Mouse (Mus musculus) embryonic facial prominence, embryonic 12.5 days (tissue): ENCODE results near the gene Axdnd1. TPM values are rescaled to one million over a fixed set of nuclear protein-coding genes. Genes with fewer than 3 reads are reported as not detected.
"Not testable (repeated sequence)": the region's sequence is repeated elsewhere in the genome, so short reads cannot be mapped to it uniquely, and the experiment has no call there.

ENCODE experiments used
- ATAC-seq: fragments of 200-750 bp; cut with Nextera tagmentation; 2 replicates; pipeline ENCODE4 v1.8.0; 2017; ENCODE audit not compliant: insufficient number of reproducible peaks, insufficient read depth, low FRiP score, low TSS enrichment
- H3K27ac ChIP-seq: fragments of 300-500 bp; sonication (generic); 2 replicates; pipeline ENCODE4 v1.5.1; 2016; ENCODE audit warnings: mild to moderate bottlenecking
- H3K27me3 ChIP-seq: fragments of 300-500 bp; sonication (generic); 2 replicates; pipeline ENCODE4 v1.6.1; 2016; ENCODE audit warnings: mild to moderate bottlenecking, moderate library complexity
- H3K36me3 ChIP-seq: fragments of 300-500 bp; sonication (generic); 2 replicates; pipeline ENCODE4 v1.6.1; 2016; ENCODE audit warnings: mild to moderate bottlenecking
- H3K4me1 ChIP-seq: fragments of 300-500 bp; sonication (generic); 2 replicates; pipeline ENCODE4 v1.6.1; 2016
- H3K4me2 ChIP-seq: fragments of 300-500 bp; sonication (generic); replicated peaks from 2 replicates; pipeline ENCODE4 v1.6.1; 2016; ENCODE audit warnings: mild to moderate bottlenecking, moderate library complexity
- H3K4me3 ChIP-seq: fragments of 300-500 bp; sonication (generic); 2 replicates; pipeline ENCODE4 v1.5.1; 2016; ENCODE audit warnings: mild to moderate bottlenecking
- H3K9ac ChIP-seq: fragments of 300-500 bp; sonication (generic); 2 replicates; pipeline ENCODE4 v1.6.1; 2016; ENCODE audit warnings: mild to moderate bottlenecking, moderate library complexity
- H3K9me3 ChIP-seq: fragments of 300-500 bp; sonication (generic); 2 replicates; pipeline ENCODE4 v1.6.1; 2016; ENCODE audit warnings: mild to moderate bottlenecking, moderate library complexity
- WGBS: fragments of 180-500 bp; shearing (Covaris S2); methylation state at CpG from one replicate; pipeline ENCODE4 v1.1.7; 2016; 5-methylcytosine and 5-hydroxymethylcytosine counted together
- polyA plus RNA-seq: library from polyadenylated mRNA; unstranded; fragments of >200 nt; fragmentation: Nextera tagmentation; extraction: Ambion mirVana; gene quantifications from 2 replicates; pipeline ENCODE4 v1.2.1, GENCODE M21; 2016

The Axdnd1 gene
- polyA plus RNA-seq, 1 experiment from 2014 or later = 0.27 TPM

DNA sequence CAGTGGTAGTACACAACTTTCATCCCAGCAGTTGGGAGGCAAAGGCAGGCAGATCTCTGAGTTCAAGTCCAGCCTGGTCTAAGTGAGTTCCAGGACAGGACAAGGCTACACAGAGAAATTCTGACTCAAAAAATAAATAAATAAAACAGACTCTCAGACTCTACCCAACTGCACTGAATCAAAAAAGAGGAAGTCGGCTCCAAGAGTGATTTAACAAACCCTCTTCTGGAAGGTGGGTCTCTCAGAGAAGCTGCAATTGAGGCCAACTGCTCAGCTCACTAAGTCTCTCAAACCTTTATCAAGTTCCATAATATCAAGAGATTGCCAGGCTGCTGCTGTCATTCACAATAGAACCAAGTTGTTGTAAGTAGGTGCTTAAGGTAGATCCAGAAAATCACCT lies 112.4 kb downstream of the Axdnd1 start:
- peaks cover 64% of the 10 kb centered on the region for H3K27me3 ChIP-seq
- 65% methylated on average over 1 of the region's 1 CpGs for WGBS

GRCm38 (mm10) chr1:156302911-156303749 lies 117.8 kb downstream of the Axdnd1 start, which contains the start of gene Tdrd5:
Tdrd5 (minus strand) TSS chr1:156303664.
- Histone ChIP-seq H3K27me3 (peaks cover 52% of the 10 kb centered on the region), H3K27ac (no peak within 1 kb of the TSS), H3K4me1 (no peaks in the 10 kb centered on the region), H3K36me3 (no peaks in the 10 kb centered on the region), H3K4me3 (peak within 1 kb of the TSS; percentile 67), H3K9ac (peak within 1 kb of the TSS; percentile 47), H3K4me2 (peak within 1 kb of the TSS; percentile 97), H3K9me3 (0 out of 2 replicates have a peak, but pooled peaks cover 3% of the 10 kb centered on the region)
- peak; percentile 60; the same call in 1 of the 2 replicates for ATAC-seq
- under 1% methylated on average over 85 of the region's 85 CpGs for WGBS

More for the DNA sequence above, 112.4 kb downstream of the Axdnd1 start:
- Histone ChIP-seq H3K4me3 (no peak overlapping the region), H3K9ac (no peak overlapping the region), H3K4me1 (peaks cover 6% of the 10 kb centered on the region; the same call in 1 of the 2 replicates), H3K4me2 (no peak overlapping the region), H3K27ac (no peak overlapping the region), H3K9me3 (no peaks in the 10 kb centered on the region), H3K36me3 (no peaks in the 10 kb centered on the region)
- no peak for ATAC-seq

- Histone ChIP-seq H3K4me2 (no peak overlapping the region), H3K27ac (no peak overlapping the region), H3K27me3 (no peaks in the 10 kb centered on the region), H3K4me1 (no peaks in the 10 kb centered on the region), H3K9me3 (no peaks in the 10 kb centered on the region), H3K4me3 (no peak overlapping the region), H3K36me3 (no peaks in the 10 kb centered on the region), H3K9ac (no peak overlapping the region)
- WGBS = 92% methylated on average over 6 of the region's 6 CpGs
- ATAC-seq = no peak
Observed at GRCm38 (mm10) chr1:156290016-156290415, 130.9 kb downstream of the Axdnd1 start.

GRCm38 (mm10) chr1:156289222-156289587 lies 131.8 kb downstream of the Axdnd1 start:
- H3K36me3 ChIP-seq, H3K4me2 ChIP-seq, ATAC-seq, H3K9me3 ChIP-seq, H3K4me1 ChIP-seq, H3K4me3 ChIP-seq, H3K9ac ChIP-seq, H3K27me3 ChIP-seq, H3K27ac ChIP-seq: not testable (repeated sequence)
- 79% methylated on average over 10 of the region's 10 CpGs for WGBS

DNA sequence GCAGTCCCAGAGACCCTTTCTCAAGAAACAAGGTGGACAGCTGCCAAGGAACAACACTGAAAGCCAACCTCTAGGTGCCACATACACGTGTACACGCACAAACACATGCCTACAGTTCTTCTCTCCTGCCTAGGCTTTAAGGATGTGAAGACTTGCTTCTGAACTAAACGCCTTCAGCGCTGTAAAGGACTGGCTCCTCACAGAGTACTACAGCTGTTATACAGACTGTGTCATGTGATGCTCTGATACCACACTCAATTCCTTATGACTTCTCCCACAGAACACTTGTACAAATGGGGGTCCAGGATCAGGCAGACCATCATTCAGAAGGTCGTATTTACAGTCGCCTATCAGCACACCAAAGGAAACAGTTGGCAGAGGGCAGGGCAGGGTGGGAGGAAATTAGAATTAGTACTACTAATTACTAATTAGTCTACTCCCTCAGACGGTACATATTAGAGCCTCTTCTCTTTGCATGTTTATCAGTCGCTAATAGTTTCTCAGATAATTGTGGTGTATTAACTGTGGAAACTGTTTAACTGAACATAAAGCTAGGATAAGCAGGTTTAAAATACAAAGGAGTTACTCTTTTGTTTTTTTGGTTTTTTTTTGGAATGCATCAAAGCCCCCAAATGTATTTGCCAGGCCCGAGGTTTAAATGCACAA lies 132.3 kb downstream of the Axdnd1 start:
- WGBS = 77% methylated on average over 9 of the region's 9 CpGs
- Histone ChIP-seq H3K4me2 (no peak overlapping the region), H3K36me3 (no peaks in the 10 kb centered on the region), H3K4me3 (no peak overlapping the region), H3K9ac (no peak overlapping the region), H3K4me1 (no peaks in the 10 kb centered on the region), H3K27me3 (no peaks in the 10 kb centered on the region), H3K9me3 (no peaks in the 10 kb centered on the region), H3K27ac (no peak overlapping the region)
- ATAC-seq = no peak

DNA sequence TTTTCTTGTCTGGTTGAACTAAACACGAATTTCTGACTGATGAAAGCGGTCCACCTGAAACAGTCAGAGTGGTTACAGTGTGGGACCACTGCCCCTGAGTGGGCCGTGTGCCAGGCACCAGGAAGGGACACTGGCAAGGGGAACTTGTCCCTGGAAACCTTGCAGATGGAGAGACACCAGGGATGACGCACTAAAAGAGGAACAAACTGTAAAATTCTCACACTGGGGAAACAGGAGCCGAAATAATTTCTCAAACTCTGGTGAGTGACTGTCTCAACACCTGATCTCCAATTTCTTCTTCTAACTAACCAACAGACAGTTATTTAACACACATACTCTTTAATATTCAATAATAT lies 135.4 kb downstream of the Axdnd1 start:
- no peak overlapping the region for H3K4me2 ChIP-seq
- 83% methylated on average over 5 of the region's 5 CpGs for WGBS
- ATAC-seq = no peak
- no peaks in the 10 kb centered on the region for H3K27me3 ChIP-seq
- no peaks in the 10 kb centered on the region for H3K36me3 ChIP-seq
- no peaks in the 10 kb centered on the region for H3K9me3 ChIP-seq
- H3K27ac ChIP-seq = no peak overlapping the region
- no peak overlapping the region for H3K9ac ChIP-seq
- H3K4me1 ChIP-seq = no peaks in the 10 kb centered on the region
- H3K4me3 ChIP-seq = no peak overlapping the region

- no peak for ATAC-seq
- no peaks in the 10 kb centered on the region for H3K27me3 ChIP-seq
- 45% methylated on average over 9 of the region's 9 CpGs for WGBS
Observed at GRCm38 (mm10) chr1:156284851-156285540, 136.0 kb downstream of the Axdnd1 start.

DNA sequence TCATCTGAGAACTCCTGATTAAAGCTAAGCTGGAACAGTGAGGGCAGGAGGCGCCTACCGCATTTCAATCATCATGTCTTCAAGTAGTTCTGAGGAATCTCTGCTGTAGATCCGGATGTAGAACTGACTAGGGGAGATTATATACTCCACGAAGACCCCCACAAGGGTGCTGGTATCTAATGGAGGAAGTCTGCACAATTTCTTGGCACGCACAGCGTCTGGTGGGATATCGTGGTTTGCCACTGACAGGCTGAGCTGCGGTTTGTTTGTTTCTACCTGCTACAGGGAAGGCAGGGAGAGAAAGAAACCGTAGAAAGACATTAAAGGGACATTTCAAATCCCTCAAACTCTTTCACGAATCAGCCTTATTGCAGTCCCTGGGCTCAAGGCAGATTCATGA lies 136.8 kb downstream of the Axdnd1 start:
- no peak overlapping the region for H3K9ac ChIP-seq
- no peak overlapping the region for H3K4me2 ChIP-seq
- H3K9me3 ChIP-seq = no peaks in the 10 kb centered on the region
- no peak overlapping the region for H3K4me3 ChIP-seq
- no peaks in the 10 kb centered on the region for H3K36me3 ChIP-seq
- H3K27ac ChIP-seq = no peak overlapping the region
- no peak for ATAC-seq
- H3K27me3 ChIP-seq = no peaks in the 10 kb centered on the region
- no peaks in the 10 kb centered on the region for H3K4me1 ChIP-seq
- 74% methylated on average over 10 of the region's 10 CpGs for WGBS

More at GRCm38 (mm10) chr1:156284851-156285540, 136.0 kb downstream of the Axdnd1 start:
- Histone ChIP-seq H3K4me2 (no peak overlapping the region), H3K9me3 (no peaks in the 10 kb centered on the region), H3K4me3 (no peak overlapping the region), H3K27ac (no peak overlapping the region), H3K9ac (no peak overlapping the region), H3K4me1 (no peaks in the 10 kb centered on the region), H3K36me3 (no peaks in the 10 kb centered on the region)

GRCm38 (mm10) chr1:156280131-156280530 lies 140.8 kb downstream of the Axdnd1 start:
- no peaks in the 10 kb centered on the region for H3K4me1 ChIP-seq
- H3K4me3 ChIP-seq = no peak overlapping the region
- no peaks in the 10 kb centered on the region for H3K9me3 ChIP-seq
- 74% methylated on average over 7 of the region's 7 CpGs for WGBS
- no peak overlapping the region for H3K4me2 ChIP-seq
- H3K27ac ChIP-seq = no peak overlapping the region
- H3K9ac ChIP-seq = no peak overlapping the region
- H3K36me3 ChIP-seq = no peaks in the 10 kb centered on the region
- no peaks in the 10 kb centered on the region for H3K27me3 ChIP-seq
- ATAC-seq = no peak

GRCm38 (mm10) chr1:156273647-156274046 lies 147.3 kb downstream of the Axdnd1 start:
- Histone ChIP-seq H3K4me1 (no peaks in the 10 kb centered on the region), H3K27ac (no peak overlapping the region), H3K36me3 (no peaks in the 10 kb centered on the region), H3K4me3 (no peak overlapping the region), H3K27me3 (no peaks in the 10 kb centered on the region), H3K9me3 (no peaks in the 10 kb centered on the region), H3K4me2 (no peak overlapping the region), H3K9ac (no peak overlapping the region)
- WGBS = 57% methylated on average over 7 of the region's 7 CpGs
- ATAC-seq = no peak
